Mouse (Mus musculus): ENCODE results near the gene Rimbp2.

- no peak for TF ChIP-seq ZNF384 (IDR thresholded peaks at IDR 0.05; ENCODE audit: low read depth, low read length)
- peak; percentile 34; the same call in 1 of the 2 replicates for TF ChIP-seq ZC3H11A (IDR thresholded peaks at IDR 0.05; ENCODE audit: borderline replicate concordance, low read depth, low read length)
- TF ChIP-seq MAFK (IDR thresholded peaks at IDR 0.05; ENCODE audit: insufficient read depth, low read depth, low read length), result no peak
- TF ChIP-seq CHD2 (IDR thresholded peaks at IDR 0.05; ENCODE audit: low read depth, low read length), result no peak
Observed at GRCm38 (mm10) chr5:128808547-128809182, 144.6 kb downstream of the Rimbp2 start.

All from ES-E14 (cell line).